Mouse (Mus musculus) cerebellum, adult 18-20 months (tissue): Measurements from ENCODE around the gene Cc2d2b.

Experiments
- DNase-seq, 2 experiments: peaks; one replicate each; pipeline ENCODE4 v3.0.0; 2021

Gene Cc2d2b

DNA sequence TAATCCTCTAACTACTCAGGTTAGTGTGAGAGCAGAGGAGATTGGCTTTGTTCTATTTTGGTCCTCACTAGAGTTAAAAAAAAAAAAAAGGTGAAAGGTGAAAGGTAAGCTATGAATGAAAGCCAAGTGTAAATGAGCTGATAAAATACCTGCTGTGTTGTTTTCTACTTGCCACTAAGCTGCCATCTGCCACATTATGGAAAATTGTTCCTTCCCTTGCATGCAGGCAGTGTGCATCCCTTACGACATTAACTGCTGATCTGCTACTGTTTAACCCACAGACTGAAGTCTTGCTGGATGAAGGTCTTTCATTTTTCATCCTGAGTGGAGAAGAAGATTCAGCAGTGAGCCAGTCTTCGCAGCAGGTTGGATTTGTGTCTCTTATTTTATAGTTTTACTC, 11.5 kb downstream of the Cc2d2b start:
- DNase-seq = peak in 1 of 2 experiments; percentile 8

GRCm38 (mm10) chr19:40762023-40762759, 13.6 kb downstream of the Cc2d2b start:
- no peak for DNase-seq

- DNase-seq = no peak
Measured at GRCm38 (mm10) chr19:40767189-40767588, 18.6 kb downstream of the Cc2d2b start.

DNA sequence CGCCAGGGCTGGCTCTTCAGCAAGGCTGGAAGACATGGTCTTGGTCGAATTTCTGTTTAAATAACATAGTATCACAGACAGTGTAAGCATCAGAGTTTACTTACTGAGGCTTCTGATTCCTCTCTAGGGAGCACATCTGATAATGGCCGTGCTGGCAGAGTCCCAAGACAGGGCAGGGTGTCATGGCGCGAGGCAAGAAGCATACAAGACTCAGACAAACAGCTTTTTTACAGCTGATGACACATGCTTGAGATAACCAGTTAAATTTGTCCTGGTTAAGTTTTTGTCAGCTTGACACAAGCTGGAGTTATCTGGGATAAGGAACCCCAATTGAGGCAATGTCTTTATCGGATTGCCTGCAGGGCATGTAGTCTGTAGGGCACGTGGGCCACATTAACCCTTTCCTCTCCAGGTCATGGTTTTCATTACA, 20.8 kb downstream of the Cc2d2b start:
- no peak for DNase-seq

- DNase-seq = no peak
Measured at GRCm38 (mm10) chr19:40788004-40788714, 39.6 kb downstream of the Cc2d2b start.

- no peak for DNase-seq
Measured at GRCm38 (mm10) chr19:40788715-40789084, 40.1 kb downstream of the Cc2d2b start.

DNA sequence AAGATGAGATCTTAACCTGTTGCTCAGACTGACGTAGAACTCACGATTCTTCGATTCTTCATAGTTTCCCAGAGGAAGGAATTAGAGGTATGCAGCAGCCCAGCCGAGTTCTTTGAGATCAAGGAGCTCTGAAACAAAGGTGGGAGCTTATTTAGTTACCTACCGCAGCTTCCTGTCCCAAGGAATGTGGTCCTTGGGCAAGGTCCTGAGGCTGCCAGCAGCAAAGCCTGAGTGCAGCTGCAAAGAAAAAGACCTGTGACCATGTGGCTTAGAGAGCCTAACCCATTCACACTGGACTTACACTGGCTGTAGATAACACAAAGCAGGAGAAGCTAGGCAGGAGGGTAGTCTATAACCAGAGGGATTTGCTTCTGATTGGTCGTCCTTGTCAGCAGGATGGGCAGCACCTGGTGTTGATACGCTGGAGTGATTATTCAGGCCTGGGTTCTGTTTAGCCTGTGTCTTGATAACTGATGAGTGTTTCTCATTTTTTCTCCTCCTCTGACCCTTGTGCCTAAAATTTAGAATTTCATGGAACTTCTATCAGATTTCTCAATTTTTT, 56.7 kb downstream of the Cc2d2b start:
- DNase-seq = peak in 1 of 2 experiments; percentile 19

DNA sequence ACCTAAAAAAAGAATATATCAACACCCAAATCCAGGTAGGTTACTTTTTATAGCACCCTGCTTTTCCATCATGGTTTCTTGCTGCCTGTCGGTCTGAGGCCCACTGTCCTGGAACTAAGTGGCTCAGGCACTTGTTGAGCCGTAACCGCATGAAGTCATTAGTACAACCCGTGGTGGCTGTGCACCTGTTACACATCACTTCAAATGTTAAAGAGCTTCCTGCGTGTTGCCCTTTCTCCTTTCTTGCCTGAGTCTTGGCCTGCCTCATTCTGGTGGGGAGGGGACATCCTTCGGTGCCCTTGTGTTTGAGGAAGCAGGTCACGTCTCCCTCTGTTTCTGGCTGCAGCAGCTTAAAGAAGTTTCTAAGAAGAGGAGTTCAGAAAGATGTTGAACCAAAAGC, 61.3 kb downstream of the Cc2d2b start:
- no peak for DNase-seq

- no peak for DNase-seq
Measured at GRCm38 (mm10) chr19:40811840-40812239, 63.3 kb downstream of the Cc2d2b start.

- DNase-seq = no peak
Measured at GRCm38 (mm10) chr19:40812778-40813177, 64.2 kb downstream of the Cc2d2b start.

- DNase-seq = no peak
Measured at GRCm38 (mm10) chr19:40813385-40813784, 64.8 kb downstream of the Cc2d2b start.

GRCm38 (mm10) chr19:40815645-40816183, 67.2 kb downstream of the Cc2d2b start:
- DNase-seq = no peak

- no peak for DNase-seq
Measured at GRCm38 (mm10) chr19:40817901-40818532, 69.5 kb downstream of the Cc2d2b start.

DNA sequence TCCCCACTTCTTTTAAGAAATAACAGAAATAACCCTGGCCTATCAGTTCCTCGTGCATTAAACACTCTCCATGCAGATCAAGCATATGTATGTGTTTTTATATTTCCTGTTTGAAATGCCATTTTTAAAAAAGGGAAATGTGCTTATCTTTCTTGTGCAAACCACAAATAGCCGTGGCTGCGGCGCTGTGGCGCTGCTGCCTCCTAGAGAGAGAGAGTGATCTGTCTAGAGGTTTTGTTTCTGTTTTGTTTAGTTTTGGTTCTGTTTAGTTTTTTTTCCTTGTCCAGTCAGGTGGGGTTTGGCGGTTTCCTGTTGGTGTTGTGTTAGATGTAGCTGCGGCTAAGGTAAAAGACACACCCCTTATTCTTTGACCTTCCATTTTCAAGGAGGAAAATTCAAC, 70.2 kb downstream of the Cc2d2b start:
- DNase-seq = no peak

- DNase-seq = no peak
Measured at GRCm38 (mm10) chr19:40821306-40821825, 72.8 kb downstream of the Cc2d2b start.

DNA sequence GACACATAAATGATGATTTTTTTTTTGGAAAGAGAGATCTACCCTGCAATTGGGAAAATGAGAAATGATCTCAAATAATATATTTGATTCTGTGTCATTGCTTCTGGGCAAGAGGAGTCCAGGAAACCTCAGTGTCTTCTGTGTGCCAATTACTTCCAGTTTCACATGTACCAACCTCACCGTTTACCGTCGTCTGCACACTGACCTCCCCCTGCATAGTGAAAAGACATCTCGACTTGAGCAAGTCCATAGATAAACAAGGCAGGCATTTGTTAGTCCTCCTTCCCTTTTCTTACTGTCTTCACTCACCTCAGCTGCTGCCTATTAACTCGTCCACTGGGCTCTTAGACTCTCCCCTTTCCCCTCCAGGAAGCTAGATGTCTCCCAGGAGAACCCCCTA, 77.1 kb downstream of the Cc2d2b start:
- DNase-seq = no peak

GRCm38 (mm10) chr19:40826735-40827134, 78.2 kb downstream of the Cc2d2b start:
- no peak for DNase-seq

GRCm38 (mm10) chr19:40830198-40830597, 81.6 kb downstream of the Cc2d2b start:
- DNase-seq = peak in 1 of 2 experiments; percentile 12

DNA sequence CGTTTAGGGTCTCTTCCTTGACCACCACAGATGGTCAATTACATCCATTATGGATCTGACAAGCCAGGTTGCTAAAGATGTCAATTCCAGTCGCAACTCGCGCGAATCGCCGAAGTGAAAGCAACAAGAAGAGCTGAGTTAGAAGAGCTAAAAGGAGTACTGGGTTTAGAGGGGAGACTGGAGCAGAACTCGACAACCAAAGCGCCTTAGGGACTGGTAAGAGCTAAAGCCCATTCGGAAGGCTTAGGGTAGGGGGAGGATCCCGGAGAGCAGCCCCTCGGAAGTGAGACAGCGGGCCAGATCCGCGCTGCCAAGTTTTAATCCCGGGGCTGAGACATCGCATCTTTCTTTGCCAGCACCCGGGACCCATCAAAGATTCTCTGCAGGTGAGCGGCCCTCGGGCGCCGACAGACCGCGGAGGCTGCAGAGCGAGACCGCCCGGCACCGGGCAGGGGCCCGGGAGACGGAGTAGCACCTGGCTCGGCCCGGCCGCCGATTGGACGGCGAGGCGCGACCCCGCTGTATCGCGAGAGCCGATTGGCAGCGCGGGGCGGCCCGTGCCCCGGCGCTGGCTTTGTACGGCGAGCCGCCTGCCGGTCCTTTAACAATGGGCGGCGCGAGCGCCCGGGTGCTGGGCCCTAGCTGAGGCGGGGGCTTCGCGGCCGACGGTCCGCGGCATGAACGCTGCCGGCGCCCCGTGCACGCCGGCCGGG, 82.3 kb downstream of the Cc2d2b start, which contains the start of gene Ccnj:
Ccnj (plus strand) TSS at position 577 of the 713 bp plus-strand sequence.
- peak; percentile 89 to 98 for DNase-seq

DNA sequence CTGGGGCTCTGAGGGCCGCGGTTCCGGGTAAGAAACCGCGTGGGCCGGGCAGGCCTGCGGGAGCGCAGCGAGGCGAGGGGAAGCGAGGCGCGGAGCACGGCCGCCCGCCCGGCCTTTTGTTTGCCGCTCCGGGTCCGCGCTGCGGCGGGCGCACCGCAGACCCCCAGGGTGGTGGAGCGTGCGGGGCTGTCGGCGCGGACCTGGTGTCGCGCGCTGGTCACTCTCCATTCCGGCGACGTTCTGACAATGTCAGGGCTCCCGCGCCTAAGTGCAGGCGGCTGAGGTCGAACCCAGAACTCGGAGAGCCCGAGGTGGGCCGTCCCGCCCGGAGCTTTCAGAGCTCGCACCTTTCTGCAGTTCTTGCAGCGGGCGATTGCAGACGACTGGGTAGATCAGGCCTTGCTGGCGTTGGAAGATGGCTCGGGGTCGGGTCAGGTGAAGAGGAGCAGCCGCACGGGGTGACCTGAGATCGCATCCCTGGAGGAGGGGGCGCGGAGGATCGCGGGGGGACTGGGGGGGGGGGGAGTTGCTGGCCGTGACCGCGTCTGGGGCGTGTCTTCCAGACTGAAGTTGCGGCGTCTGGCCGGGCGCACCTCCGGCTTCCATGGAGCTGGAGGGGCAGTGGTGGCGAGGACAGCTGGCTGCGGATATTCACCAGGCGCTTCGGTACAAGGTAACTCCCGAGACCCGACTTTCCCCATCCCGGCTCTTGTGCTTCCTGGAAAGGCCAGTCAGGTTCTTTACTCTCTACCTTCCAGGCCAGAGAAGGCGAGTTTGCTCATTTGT, 83.1 kb downstream of the Cc2d2b start:
- DNase-seq = peak in 1 of 2 experiments; percentile 34

- DNase-seq = no peak
Measured at GRCm38 (mm10) chr19:40832361-40832760, 83.8 kb downstream of the Cc2d2b start.
